Mouse (Mus musculus) MEL (cell line): ENCODE measurements around the gene Lypla2.

ENCODE experiments used
- CTCF ChIP-seq, 3 experiments: IDR thresholded peaks in 2 of 3; conservative IDR thresholded peaks in 1 of 3; 2 replicates each; pipeline ENCODE4 v1.5.1; 2011 to 2012; ENCODE audit warnings: low read length in 3 of 3, low read depth in 2 of 3, mild to moderate bottlenecking in 2 of 3, improper control_type of control experiment in 1 of 3, inconsistent platforms in 1 of 3, mixed read lengths in 1 of 3, moderate library complexity in 1 of 3; ENCODE audit not compliant: control insufficient read depth in 1 of 3, insufficient read depth in 1 of 3, poor library complexity in 1 of 3, severe bottlenecking in 1 of 3
- POLR2AphosphoS2 ChIP-seq: IDR thresholded peaks from 2 replicates; pipeline ENCODE4 v1.6.1; 2011; ENCODE audit warnings: low read length, improper control_type of control experiment
- RAD21 ChIP-seq: IDR thresholded peaks from 2 replicates; pipeline ENCODE4 v1.6.1; 2011; ENCODE audit warnings: mild to moderate bottlenecking, low read depth, low read length, improper control_type of control experiment
- ZKSCAN1 ChIP-seq: IDR thresholded peaks from 2 replicates; pipeline ENCODE4 v1.6.1; 2012; ENCODE audit warnings: low read depth, mild to moderate bottlenecking, inconsistent platforms, low read length, improper control_type of control experiment, moderate library complexity
- ZNF384 ChIP-seq: IDR thresholded peaks from 2 replicates; pipeline ENCODE4 v1.6.1; 2012; ENCODE audit warnings: low read depth, mild to moderate bottlenecking, inconsistent platforms, low read length, improper control_type of control experiment

DNA sequence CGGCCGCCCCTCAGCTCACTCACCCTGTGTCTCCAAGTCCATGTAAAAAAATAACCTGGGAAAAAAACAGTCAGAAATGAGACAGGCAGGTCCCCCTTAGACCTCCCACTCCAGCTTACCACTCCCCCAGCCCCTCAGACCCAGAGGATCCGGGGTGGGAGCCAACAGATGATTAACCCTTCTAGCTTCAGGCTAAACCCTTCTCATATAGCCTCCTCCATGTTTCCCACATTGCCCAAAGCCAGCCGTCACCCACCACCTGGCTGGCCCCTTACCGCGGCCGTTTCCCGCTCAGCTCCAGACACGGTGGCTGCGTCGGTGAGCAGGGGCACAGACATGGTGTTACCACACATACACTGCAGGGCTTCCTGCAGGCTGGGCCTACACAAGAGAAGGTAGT is 1.8 kb downstream of the Lypla2 start:
- TF ChIP-seq ZNF384 (no peak), CTCF (IDR thresholded peaks at IDR 0.05 in 2 of 3, conservative IDR thresholded peaks at IDR 0.05 in 1 of 3; ENCODE audit: control insufficient read depth in 1 of 3, insufficient read depth in 1 of 3, low read depth in 2 of 3, low read length in 3 of 3, poor library complexity in 1 of 3, severe bottlenecking in 1 of 3) (no peak), ZKSCAN1 (no peak), POLR2AphosphoS2 (no peak), RAD21 (no peak)
